Mouse (Mus musculus): ENCODE measurements around the gene Arsb. TPM values are rescaled to one million over a fixed set of nuclear protein-coding genes. Genes with fewer than 3 reads are reported as not detected.

The Arsb gene
- polyA plus RNA-seq, 1 experiment from 2014 or later, result 7.8 TPM

DNA sequence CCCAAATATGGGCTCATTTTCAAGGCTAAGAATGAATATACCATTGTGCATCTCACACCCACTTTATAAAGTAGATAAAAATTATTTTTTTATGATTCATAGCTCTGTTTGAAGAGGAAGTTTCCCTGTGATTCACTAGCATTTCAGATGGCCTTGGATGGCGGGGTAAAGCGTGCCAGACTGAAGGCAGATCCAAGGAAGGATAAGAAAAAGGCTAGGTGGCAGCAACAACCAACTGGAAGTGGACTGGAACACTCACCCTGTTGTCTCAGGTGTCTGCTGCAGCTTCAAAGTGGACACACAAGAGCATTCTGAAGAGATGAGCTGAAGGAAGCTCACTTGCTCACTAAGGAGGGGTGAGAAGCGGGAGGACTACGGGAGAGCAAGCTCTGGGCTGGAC is 181.0 kb downstream of the Arsb start:
- DNase-seq (ENCODE audit: low spot score), result no peak
- no peaks in the 10 kb centered on the region for H3K9me3 ChIP-seq (replicated peaks; ENCODE audit: control insufficient read depth, low read length)
- H3K9ac ChIP-seq (replicated peaks; ENCODE audit: low read length), result no peak overlapping the region
- H3K36me3 ChIP-seq (replicated peaks; ENCODE audit: control insufficient read depth, insufficient read depth, low read depth, low read length), result no peaks in the 10 kb centered on the region
- WGBS, result 91% methylated on average over 4 of the region's 4 CpGs
- no peak for ATAC-seq (replicated peaks; ENCODE audit: insufficient number of reproducible peaks, low FRiP score, low TSS enrichment, low read depth)
- H3K27ac ChIP-seq (replicated peaks; ENCODE audit: low read depth, low read length), result no peak overlapping the region
- H3K27me3 ChIP-seq (ENCODE audit: control insufficient read depth, insufficient read depth, low read length), result no peaks in the 10 kb centered on the region
- H3K4me1 ChIP-seq (ENCODE audit: control insufficient read depth, insufficient read depth, low read length), result no peaks in the 10 kb centered on the region
- H3K4me3 ChIP-seq (ENCODE audit: low read depth, low read length), result no peak overlapping the region
- no peak overlapping the region for H3K4me2 ChIP-seq (ENCODE audit: low read depth, low read length)

DNA sequence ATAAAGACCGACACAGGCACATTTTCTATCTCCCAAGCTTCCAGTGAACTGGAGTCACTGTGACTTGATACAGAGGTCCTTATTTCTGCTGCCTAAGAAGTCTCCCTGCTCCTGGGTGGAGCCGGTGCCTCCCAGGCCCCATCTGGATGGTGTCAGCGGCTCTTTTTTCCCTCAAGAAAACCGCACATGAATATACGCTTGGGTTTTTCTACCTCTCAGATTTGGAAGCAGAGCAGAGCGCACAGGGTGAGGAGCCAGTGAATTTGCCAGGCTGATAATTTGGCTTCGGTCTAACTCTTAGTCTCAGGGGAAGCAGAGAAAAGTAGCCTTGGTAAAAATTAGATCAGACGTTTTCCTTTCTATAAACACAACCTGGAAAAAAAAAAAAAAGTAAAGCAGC is 186.5 kb downstream of the Arsb start:
- Histone ChIP-seq H3K9ac (replicated peaks; ENCODE audit: low read length) (no peak overlapping the region), H3K36me3 (replicated peaks; ENCODE audit: control insufficient read depth, insufficient read depth, low read depth, low read length) (no peaks in the 10 kb centered on the region), H3K9me3 (replicated peaks; ENCODE audit: control insufficient read depth, low read length) (no peaks in the 10 kb centered on the region), H3K27me3 (ENCODE audit: control insufficient read depth, insufficient read depth, low read length) (no peaks in the 10 kb centered on the region), H3K4me2 (ENCODE audit: low read depth, low read length) (no peak overlapping the region), H3K27ac (replicated peaks; ENCODE audit: low read depth, low read length) (no peak overlapping the region), H3K4me1 (ENCODE audit: control insufficient read depth, insufficient read depth, low read length) (no peaks in the 10 kb centered on the region), H3K4me3 (ENCODE audit: low read depth, low read length) (no peak overlapping the region)
- no peak for ATAC-seq (replicated peaks; ENCODE audit: insufficient number of reproducible peaks, low FRiP score, low TSS enrichment, low read depth)
- no peak for DNase-seq (ENCODE audit: low spot score)
- WGBS, result 78% methylated on average over 8 of the region's 8 CpGs

DNA sequence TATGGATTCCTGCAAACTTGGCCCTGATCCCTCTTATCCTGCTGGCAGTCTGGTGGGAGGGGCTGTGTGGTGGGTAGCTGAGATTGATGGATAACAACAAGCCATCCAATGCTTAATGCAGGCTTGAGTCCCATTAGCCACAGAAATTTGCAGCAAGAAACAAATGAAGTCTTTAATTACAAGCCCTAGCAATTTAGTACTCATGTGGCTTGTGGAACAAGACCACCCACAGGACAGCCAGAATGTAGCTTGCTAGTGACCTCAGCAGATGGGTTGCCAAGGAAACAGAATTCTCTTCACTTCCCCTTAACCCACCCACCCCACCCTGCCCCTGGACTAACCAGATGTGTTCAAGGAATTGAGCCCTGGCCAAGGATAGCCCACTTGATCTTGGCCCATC is 194.8 kb downstream of the Arsb start:
- DNase-seq (ENCODE audit: low spot score), result peak; percentile 26
- ATAC-seq (replicated peaks; ENCODE audit: insufficient number of reproducible peaks, low FRiP score, low TSS enrichment, low read depth), result no peak
- no peak overlapping the region for H3K27ac ChIP-seq (replicated peaks; ENCODE audit: low read depth, low read length)

DNA sequence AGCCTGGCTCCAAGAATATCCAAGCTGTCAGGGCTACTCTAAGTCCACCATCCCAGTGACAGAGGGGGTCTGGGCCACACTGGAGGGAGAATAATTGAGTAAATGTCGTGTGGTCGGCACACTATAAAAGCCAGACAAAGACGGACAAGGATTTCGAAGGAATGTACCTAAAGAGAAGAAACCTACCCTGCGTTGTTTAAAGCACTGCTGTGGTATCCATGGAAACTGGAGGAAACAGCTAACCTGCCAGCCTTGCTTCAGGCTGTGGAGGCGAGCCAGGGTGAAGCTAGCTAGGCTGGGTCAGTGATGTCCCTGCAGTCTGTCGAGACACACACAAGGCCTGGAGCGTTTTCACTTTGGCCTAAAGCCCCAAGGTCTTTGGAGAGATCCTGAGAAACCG is 195.7 kb downstream of the Arsb start:
- H3K4me3 ChIP-seq (ENCODE audit: low read depth, low read length), result no peak overlapping the region
- H3K9ac ChIP-seq (replicated peaks; ENCODE audit: low read length), result no peak overlapping the region
- H3K9me3 ChIP-seq (replicated peaks; ENCODE audit: control insufficient read depth, low read length), result no peaks in the 10 kb centered on the region
- WGBS, result 54% methylated on average over 9 of the region's 9 CpGs
- H3K27ac ChIP-seq (replicated peaks; ENCODE audit: low read depth, low read length), result no peak overlapping the region
- no peaks in the 10 kb centered on the region for H3K27me3 ChIP-seq (ENCODE audit: control insufficient read depth, insufficient read depth, low read length)
- no peaks in the 10 kb centered on the region for H3K36me3 ChIP-seq (replicated peaks; ENCODE audit: control insufficient read depth, insufficient read depth, low read depth, low read length)
- ATAC-seq (replicated peaks; ENCODE audit: insufficient number of reproducible peaks, low FRiP score, low TSS enrichment, low read depth) (no peak), DNase-seq (ENCODE audit: low spot score) (peak; percentile 35)
- H3K4me1 ChIP-seq (ENCODE audit: control insufficient read depth, insufficient read depth, low read length), result no peaks in the 10 kb centered on the region
- no peak overlapping the region for H3K4me2 ChIP-seq (ENCODE audit: low read depth, low read length)

More for the DNA sequence above, 194.8 kb downstream of the Arsb start:
- Histone ChIP-seq H3K4me3 (ENCODE audit: low read depth, low read length) (no peak overlapping the region), H3K4me2 (ENCODE audit: low read depth, low read length) (no peak overlapping the region), H3K4me1 (ENCODE audit: control insufficient read depth, insufficient read depth, low read length) (no peaks in the 10 kb centered on the region), H3K27me3 (ENCODE audit: control insufficient read depth, insufficient read depth, low read length) (no peaks in the 10 kb centered on the region), H3K9me3 (replicated peaks; ENCODE audit: control insufficient read depth, low read length) (no peaks in the 10 kb centered on the region), H3K9ac (replicated peaks; ENCODE audit: low read length) (no peak overlapping the region), H3K36me3 (replicated peaks; ENCODE audit: control insufficient read depth, insufficient read depth, low read depth, low read length) (no peaks in the 10 kb centered on the region)

DNA sequence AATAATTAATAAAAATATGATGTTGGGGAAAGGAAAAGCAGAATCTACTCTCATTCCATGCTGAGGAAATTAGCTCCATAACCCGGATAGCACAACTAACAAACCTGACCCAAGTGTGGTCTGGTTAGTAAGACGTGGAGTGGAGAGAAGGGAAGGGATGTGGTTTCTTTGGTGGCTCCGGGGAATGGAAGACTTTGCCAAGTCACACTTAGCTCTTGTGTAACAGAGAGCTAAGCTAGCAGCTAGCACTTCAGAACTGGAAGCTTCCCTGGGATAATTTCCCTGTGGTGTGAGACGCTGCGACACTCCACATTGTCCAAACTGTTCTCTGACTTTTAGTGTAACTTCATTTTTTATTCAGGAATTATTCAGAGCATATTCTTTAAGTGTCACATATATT is 198.7 kb downstream of the Arsb start:
- no peak for ATAC-seq (replicated peaks; ENCODE audit: insufficient number of reproducible peaks, low FRiP score, low TSS enrichment, low read depth)
- Histone ChIP-seq H3K4me2 (ENCODE audit: low read depth, low read length) (no peak overlapping the region), H3K4me3 (ENCODE audit: low read depth, low read length) (no peak overlapping the region), H3K9me3 (replicated peaks; ENCODE audit: control insufficient read depth, low read length) (no peaks in the 10 kb centered on the region), H3K4me1 (ENCODE audit: control insufficient read depth, insufficient read depth, low read length) (no peaks in the 10 kb centered on the region), H3K9ac (replicated peaks; ENCODE audit: low read length) (no peak overlapping the region), H3K27ac (replicated peaks; ENCODE audit: low read depth, low read length) (no peak overlapping the region), H3K27me3 (ENCODE audit: control insufficient read depth, insufficient read depth, low read length) (no peaks in the 10 kb centered on the region), H3K36me3 (replicated peaks; ENCODE audit: control insufficient read depth, insufficient read depth, low read depth, low read length) (no peaks in the 10 kb centered on the region)
- WGBS, result 90% methylated on average over 5 of the region's 5 CpGs
- no peak for DNase-seq (ENCODE audit: low spot score)

DNA sequence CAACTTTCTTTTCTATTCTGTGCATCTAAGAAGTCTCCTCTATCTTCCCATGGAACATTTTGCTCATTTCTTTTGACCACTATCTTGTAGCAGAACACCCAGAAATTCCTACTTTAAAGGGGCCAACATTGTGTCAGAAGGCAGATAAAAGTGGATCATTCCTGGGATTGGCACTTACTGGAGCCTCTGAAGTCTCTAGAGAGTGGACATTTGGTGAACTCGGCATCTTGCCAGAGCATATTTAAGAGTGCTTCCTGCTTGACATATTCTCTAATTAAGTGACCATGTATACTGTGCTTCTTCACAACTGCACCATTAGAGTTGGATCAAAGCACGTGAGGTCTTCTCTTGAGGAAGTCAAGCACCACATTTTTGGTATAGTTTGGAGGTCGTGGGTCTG is 201.0 kb downstream of the Arsb start:
- Histone ChIP-seq H3K4me2 (ENCODE audit: low read depth, low read length) (no peak overlapping the region), H3K27me3 (ENCODE audit: control insufficient read depth, insufficient read depth, low read length) (no peaks in the 10 kb centered on the region), H3K27ac (replicated peaks; ENCODE audit: low read depth, low read length) (no peak overlapping the region), H3K36me3 (replicated peaks; ENCODE audit: control insufficient read depth, insufficient read depth, low read depth, low read length) (no peaks in the 10 kb centered on the region), H3K9me3 (replicated peaks; ENCODE audit: control insufficient read depth, low read length) (no peaks in the 10 kb centered on the region), H3K4me1 (ENCODE audit: control insufficient read depth, insufficient read depth, low read length) (no peaks in the 10 kb centered on the region), H3K4me3 (ENCODE audit: low read depth, low read length) (no peak overlapping the region), H3K9ac (replicated peaks; ENCODE audit: low read length) (no peak overlapping the region)
- 82% methylated on average over 3 of the region's 3 CpGs for WGBS
- DNase-seq (ENCODE audit: low spot score) (no peak), ATAC-seq (replicated peaks; ENCODE audit: insufficient number of reproducible peaks, low FRiP score, low TSS enrichment, low read depth) (no peak)

DNA sequence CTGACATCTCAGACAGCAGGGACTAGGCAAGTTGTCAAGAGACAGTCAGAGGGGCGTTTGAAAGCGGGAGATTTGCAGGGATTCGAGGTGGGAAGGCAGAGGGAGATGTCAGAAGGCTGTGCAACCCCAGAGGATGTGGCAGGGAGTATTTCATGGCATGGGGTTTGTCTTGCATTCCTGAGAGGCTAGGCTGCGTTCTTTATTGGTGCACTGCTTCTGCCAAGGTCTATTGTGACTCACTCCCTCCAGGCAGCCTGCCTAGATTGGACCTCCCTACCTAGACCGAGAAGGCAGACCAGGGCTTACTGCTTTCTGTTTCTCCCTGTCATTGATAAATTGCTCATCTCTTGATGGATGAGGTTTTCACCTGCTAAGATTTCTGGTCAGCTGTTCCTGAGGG is 204.2 kb downstream of the Arsb start:
- no peak for DNase-seq (ENCODE audit: low spot score)
- no peaks in the 10 kb centered on the region for H3K9me3 ChIP-seq (replicated peaks; ENCODE audit: control insufficient read depth, low read length)
- 81% methylated on average over 5 of the region's 5 CpGs for WGBS
- no peak overlapping the region for H3K4me2 ChIP-seq (ENCODE audit: low read depth, low read length)
- H3K36me3 ChIP-seq (replicated peaks; ENCODE audit: control insufficient read depth, insufficient read depth, low read depth, low read length), result no peaks in the 10 kb centered on the region
- H3K27me3 ChIP-seq (ENCODE audit: control insufficient read depth, insufficient read depth, low read length), result no peaks in the 10 kb centered on the region
- H3K9ac ChIP-seq (replicated peaks; ENCODE audit: low read length), result no peak overlapping the region
- H3K27ac ChIP-seq (replicated peaks; ENCODE audit: low read depth, low read length), result no peak overlapping the region
- no peaks in the 10 kb centered on the region for H3K4me1 ChIP-seq (ENCODE audit: control insufficient read depth, insufficient read depth, low read length)
- H3K4me3 ChIP-seq (ENCODE audit: low read depth, low read length), result no peak overlapping the region
- no peak for ATAC-seq (replicated peaks; ENCODE audit: insufficient number of reproducible peaks, low FRiP score, low TSS enrichment, low read depth)

DNA sequence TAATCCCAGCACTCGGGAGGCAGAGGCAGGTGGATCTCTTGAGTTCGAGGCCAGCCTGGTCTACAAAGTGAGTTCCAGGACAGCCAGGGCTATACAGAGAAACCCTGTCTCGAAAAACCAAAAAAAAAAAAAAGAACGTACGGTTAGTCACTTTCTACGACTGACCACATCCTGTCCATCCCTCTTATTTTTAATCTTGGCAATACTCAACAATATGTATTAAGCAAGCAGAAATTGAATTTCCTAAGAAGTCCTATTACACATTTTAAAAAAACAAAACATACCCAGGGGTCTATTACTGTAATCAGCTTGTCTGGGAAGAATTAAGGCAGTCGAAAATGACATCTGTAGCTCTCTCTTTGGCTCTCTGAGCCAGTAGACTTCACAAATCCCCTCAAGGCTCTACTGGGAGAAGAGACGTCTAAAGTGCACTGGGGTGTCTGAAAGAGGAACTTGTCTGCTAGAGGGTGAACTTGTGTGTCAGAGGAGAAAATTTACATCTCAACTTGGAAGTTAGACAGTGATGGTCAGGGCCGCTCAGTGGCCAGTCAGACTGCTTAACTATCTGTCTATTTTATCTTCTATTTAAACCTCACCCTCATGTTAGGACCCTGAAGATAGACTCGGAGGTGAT is 205.6 kb downstream of the Arsb start:
- 72% methylated on average over 9 of the region's 10 CpGs for WGBS
- Histone ChIP-seq H3K27ac (replicated peaks; ENCODE audit: low read depth, low read length) (no peak overlapping the region), H3K36me3 (replicated peaks; ENCODE audit: control insufficient read depth, insufficient read depth, low read depth, low read length) (no peaks in the 10 kb centered on the region), H3K9ac (replicated peaks; ENCODE audit: low read length) (no peak overlapping the region), H3K27me3 (ENCODE audit: control insufficient read depth, insufficient read depth, low read length) (no peaks in the 10 kb centered on the region), H3K9me3 (replicated peaks; ENCODE audit: control insufficient read depth, low read length) (no peaks in the 10 kb centered on the region), H3K4me3 (ENCODE audit: low read depth, low read length) (no peak overlapping the region), H3K4me1 (ENCODE audit: control insufficient read depth, insufficient read depth, low read length) (no peaks in the 10 kb centered on the region), H3K4me2 (ENCODE audit: low read depth, low read length) (no peak overlapping the region)
- DNase-seq (ENCODE audit: low spot score), result no peak
- no peak for ATAC-seq (replicated peaks; ENCODE audit: insufficient number of reproducible peaks, low FRiP score, low TSS enrichment, low read depth)
